Mouse (Mus musculus): Measurements from ENCODE around the gene Hmg20b.
A peak's percentile ranks its signal among the peaks of the same experiment; 100 is the strongest.

Hmg20b gene

DNA sequence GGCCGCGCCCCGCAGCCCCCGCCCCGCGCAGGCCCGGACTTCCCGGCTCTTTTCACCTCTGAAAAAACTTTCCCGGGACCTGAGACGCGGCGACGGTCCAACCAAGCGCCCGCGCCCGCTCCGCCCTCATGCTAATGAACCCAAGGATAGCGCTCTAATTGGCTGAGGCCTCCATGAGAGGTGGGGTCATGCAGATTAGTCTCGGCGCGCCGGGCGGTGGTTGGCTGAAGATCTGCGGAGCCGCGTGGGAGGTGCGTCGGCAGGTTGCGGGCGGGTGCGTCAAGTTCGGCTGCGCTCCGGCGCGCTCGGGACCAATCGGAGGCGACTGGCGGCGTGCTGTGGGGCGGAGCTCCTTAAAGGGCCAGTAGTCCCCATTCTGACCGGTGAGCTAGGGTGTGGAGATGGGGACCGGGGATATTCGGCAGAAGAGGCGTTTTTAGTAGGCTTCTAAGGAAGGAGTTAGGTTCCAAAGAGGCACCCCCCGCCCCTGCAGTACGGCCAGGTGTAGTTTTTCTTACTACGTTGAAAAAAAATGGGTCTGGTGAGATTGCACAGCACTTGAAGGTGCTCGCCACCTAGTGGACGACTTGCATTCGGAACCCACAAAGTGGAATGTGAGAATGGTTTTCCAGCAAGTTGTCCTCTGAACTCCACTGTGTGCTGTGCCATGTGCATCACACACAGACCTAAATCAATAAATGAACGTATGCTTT, at the start of gene Hmg20b:
Gene Hmg20b, minus strand, starts transcription at position 130 of the 713 bp plus-strand sequence.
- peak; percentile 100 for DNase-seq (ENCODE audit: low read depth, low spot score)

DNA sequence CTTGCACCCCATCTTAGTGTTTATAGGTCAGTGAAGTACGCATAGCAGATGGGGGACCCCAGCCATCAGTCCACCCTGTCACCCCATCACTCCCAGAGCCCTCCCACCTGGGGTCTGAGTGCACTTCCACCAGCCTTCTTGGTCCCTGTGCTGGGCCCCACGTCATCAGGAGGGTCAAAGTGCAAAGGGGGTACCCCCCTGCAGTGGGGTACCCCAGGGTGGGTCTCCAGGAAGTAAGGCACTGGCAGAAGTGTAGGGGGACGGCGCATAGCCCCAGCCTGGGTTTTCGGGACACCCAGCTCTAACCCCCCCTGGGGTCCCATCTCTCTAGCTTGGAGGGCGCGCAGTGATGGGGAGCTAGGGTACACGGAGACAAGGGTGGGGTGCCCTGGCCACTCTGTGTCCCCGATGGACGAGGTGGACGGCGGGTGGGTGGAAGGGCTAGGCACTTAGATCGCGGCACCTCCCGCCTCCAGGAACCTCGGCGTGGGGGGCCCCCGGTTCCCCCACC, 49.6 kb upstream of the Hmg20b start:
- no peak for DNase-seq (ENCODE audit: low read depth, low spot score)

DNA sequence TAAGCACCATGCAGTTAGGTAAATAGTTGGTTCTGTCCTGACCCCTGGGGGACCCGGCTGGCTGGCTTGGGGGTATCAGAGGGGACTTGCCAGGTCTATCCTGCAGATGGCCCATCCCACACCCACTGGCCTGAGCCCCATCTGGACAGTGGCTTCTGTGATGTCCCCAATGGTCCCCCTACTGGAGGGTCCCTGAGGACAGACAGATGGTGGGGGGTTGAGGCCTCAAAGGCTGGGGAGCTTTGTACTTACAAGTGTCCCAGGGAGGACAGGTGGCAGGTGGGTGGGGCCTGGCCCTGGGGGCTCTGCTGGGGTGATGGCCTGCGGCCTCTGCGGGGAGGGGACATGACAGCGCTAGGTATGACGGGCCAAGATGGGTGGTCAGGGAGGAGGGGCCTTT, 49.0 kb upstream of the Hmg20b start:
- DNase-seq (ENCODE audit: low read depth, low spot score) = no peak

DNA sequence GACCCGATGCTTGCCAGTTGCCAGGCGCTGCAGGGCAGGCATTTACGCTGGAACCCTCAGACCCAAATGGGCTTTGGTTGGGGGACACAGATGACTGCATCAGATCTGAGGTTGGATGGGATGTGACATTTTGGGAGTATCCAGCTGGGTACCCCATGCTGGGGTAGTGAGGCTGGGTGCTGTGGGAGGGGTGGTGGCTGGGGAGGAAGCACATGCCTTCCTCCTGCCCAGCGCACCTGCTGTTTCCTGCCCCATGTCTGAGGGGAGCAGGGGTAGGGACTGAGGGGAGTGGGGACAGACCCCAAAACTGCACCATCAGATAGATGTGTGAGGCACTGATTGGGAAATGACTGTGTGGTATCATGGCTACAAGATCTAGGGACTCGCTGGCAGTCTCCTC, 46.5 kb upstream of the Hmg20b start:
- no peak for DNase-seq (ENCODE audit: low read depth, low spot score)

DNA sequence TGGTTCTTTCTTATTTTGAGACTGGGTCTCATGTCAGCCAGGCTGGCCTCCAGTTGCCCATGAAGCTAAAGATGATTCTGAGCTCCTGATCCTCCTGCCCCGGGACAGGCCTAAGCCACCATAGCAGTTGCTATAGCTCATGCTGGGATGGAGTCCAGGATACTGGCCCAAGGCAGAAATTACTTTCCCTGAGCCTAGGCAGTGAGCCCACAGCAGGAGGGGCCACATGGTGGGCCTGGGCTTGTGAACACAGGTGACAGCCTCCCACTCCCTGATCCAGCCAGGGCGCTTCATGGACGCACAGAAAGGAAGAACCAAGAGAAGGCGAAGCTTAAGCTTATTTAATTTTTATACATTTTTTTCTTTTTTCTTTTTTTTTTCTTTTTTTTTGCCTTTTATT, 45.6 kb upstream of the Hmg20b start:
- DNase-seq (ENCODE audit: low read depth, low spot score) = no peak

DNA sequence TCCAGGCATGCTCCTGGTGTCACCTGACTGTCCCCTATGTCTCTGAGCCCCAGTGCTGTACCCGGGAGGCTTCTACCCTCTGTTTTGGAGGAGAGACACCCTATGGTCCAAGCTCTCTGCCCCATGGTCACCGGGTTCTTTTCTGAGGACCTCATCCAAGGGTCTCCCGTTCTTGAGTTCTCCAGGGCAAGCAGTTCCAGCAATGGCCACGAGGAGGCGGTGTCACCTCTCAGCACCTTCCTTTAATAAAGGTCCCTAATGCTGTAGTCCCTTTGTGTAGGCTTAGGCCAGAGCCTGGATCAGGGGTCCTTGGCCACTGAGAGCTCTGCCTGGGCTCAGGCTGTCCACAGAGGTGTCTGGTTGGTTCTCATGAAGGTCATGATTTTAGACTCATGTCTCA, 44.8 kb upstream of the Hmg20b start:
- DNase-seq (ENCODE audit: low read depth, low spot score) = peak; percentile 85

DNA sequence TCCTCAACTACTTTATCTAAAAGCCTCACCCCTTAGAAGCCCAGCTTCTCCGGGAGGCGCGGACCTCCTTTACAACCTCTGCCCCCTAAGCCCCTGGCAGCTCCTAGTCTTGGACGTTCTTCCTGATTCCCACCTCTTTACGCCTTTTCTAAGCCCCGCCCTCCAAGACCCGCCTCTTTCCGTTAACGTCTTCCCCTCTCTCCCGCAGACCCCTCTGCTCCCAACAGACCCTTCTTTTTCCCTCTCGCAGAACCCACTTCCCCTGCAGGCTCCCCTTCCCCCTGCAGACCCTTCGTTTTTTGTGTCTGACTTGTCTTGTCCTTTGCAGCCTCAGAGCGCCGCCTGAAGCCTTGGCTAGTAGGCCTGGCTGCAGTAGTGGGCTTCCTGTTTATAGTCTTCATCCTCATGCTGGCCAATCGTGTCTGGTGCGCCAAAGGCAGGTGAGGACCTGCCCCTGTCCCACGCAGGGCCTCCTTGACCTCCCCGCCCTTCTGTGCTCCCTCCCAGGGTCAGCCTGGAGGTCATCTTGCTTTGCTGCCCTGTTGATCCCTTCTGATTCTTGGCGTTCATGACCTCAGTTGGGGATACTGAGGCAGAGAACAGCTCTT, 43.3 kb upstream of the Hmg20b start:
- no peak for DNase-seq (ENCODE audit: low read depth, low spot score)

DNA sequence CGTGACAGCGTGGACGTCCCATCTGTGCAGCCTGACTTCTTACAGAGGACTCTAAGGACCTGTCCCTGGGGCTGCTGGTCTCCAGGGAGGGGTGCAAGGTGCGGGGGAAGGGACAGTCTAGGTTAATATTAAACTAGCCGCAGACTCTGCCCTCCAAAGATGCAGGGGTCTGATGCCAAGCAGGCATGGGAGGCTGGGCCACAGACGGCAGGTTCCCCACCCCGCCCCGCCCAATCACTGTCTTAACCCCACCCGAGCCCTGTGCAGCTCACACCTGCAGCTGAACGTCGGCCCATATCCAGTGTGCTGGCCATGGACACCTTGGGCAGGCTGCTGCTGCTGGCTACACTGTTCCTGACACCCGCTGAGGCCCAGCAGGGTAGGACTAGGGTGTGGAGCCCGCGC, 42.5 kb upstream of the Hmg20b start, which contains the start of gene Smim24:
Gene Smim24, plus strand, starts transcription at position 271 of the 405 bp plus-strand sequence.
- no peak for DNase-seq (ENCODE audit: low read depth, low spot score)

DNA sequence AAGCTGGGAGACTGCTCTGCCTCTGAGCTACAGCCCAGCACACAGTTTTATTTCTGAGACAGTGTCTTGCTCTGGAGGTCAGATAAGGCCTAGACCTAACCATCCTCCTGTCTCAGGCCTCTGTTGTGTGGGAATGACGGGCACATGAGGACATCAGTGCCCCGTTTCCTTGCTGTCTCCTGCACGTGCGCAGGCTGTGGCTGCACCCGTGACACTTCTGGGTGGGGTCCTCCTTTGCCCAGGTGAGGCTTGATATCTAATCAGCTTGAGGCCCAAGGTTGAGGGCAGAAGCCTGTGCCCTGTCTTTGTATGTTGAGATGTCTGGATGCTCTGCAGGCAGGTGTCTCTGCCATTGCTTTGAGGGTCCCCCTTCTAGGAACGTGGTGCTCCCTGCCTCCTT, 42.0 kb upstream of the Hmg20b start:
- no peak for DNase-seq (ENCODE audit: low read depth, low spot score)

DNA sequence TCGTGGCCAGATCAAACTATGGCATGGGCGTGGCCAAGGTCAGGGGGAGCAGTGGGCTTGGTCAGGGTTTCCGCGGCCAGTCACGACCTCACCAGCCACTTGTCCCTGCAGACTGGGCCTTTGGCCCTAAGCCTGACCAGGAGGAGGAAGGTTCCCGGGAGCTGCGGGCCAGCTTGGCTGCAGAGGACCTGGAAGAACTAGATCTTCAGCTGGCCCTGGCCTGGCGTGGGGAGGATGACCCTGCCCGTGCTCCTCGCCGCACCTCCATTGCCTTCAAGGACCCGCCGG, 40.3 kb upstream of the Hmg20b start:
- DNase-seq (ENCODE audit: low read depth, low spot score) = no peak

DNA sequence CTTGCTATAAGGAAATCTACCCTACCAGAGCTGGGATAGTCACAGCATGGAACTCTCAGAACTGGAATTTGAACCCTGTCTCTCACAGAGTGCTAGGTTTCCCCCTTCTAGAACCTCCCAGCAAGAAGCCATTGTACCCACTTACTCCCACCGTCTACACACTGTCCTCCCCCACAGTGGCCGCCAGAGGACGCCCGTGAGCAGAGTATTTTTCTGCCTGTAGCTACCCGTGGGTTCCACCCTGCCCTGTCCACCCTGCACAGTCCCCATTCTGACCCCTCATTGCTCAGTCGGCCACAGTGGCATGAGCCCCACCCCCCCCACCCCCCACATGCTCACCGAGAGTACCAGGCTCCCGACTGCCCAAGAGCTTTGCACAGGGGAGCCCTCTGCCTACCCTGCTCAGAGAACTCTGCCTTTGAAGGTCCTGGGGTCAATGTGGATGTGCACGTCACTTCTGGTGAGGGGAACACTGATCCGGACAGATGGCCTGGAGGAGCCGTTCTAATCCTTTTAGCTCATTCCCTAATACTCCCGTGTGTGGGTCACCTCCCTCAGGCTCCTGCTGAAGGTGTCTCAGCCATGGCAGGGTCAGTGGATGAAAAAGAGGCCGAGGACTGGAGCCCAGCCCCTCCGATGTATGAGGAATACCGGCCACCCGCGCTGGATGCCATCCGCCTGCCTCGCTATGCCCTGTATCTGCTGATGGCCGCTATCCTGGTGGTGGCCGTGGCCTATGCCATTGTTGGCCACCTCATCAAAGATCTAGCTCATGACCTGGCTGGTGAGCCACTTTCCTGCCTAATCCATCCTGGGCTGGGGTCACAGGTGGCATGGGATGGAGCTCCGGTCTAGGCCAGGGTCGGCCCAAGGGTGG, 39.8 kb upstream of the Hmg20b start:
- peak; percentile 71 for DNase-seq (ENCODE audit: low read depth, low spot score)

DNA sequence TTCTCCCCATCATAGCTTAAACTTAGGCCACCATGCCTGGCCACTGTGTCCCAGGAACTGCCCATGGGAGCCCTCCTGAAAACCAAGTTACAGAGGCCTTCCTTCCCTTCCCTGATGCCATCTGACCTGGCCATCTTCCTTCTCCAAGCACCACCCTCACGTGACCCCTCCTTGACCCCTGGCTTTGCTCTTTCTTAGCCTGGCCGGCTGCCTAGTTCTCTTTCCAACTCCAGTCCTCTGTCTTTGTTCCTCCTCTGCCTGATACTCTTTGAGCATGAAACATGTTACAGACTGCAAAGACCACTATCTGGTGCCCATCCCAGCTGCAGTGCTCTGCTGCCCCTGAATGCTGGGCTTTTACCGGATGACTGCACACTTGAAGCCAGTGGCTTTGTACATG, 39.1 kb upstream of the Hmg20b start:
- DNase-seq (ENCODE audit: low read depth, low spot score) = no peak

DNA sequence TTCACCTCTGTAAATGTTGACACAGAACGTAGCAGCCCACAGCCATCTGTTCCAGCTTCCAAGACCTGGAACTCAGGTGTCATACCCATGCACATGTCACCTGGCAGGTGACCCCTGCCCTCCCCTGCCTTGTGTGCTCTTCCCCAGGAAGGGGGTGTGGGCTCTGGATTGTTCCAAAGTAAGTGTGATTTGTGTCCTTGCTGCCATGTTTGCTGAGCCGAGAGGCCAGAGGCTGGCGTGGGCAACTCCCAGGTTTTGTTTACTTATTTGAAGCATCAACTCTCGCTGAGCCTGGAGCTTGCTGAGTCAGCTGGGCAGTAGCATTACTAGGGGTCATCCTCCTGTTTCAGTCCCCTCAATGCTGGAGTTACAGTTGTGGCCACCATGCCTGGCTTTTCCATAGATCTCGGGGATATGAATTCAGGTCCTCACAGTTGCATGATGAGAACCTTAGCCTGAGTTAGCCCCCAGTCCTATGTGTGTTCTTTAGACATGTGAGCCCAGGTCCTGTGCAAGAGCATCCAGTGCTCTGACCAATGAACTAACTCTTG, 38.3 kb upstream of the Hmg20b start, which contains the start of gene Gm48552:
Gene Gm48552, plus strand, starts transcription at position 501 of the 551 bp plus-strand sequence.
- DNase-seq (ENCODE audit: low read depth, low spot score) = no peak

DNA sequence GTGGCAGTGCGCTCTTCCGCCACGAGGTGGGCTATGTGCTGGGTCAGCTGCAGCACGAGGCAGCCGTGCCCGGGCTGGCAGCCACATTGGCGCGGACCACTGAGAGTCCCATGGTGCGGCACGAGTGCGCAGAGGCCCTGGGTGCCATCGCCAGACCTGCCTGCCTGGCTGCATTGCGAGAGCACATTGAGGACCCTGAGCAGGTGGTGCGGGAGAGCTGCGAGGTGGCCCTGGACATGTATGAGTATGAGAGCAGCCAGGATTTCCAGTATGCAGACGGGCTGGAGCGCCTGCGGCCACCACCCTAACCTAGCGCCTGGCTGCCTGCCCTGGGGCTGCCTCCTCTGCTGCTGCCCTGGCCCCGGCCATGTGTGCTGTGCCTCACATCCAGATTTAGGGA, 37.4 kb upstream of the Hmg20b start:
- DNase-seq (ENCODE audit: low read depth, low spot score) = no peak

DNA sequence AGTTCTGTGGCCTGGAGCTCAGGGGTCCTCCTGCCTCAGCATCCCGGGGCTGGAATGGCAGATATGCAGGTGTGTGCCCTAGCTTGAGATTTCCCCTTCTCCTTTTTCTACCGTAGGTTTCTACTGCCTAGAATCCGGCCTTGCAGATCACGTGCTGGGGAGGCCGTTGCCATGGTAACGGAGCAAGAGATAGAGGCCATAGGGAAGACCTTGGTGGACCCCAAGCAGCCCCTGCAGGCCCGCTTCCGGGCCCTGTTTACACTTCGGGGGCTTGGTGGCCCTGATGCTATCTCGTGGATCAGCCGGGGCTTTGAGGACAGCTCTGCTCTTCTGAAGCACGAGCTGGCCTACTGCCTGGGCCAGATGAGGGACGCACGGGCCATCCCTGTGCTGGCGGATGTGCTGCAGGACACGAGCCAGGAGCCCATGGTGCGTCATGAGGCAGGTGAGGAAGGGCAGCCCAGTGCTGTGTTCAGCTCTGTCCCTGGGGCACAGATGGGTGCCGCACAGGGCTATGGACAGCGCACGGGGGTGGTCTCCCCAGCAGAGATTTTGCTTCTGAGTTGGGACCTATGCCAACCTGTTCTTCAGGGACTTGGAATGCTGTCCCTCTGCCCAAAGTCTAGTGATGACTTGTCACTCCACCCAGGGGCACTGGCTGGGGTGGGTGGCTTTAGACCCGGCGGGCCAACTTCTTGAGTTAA, 35.5 kb upstream of the Hmg20b start:
- DNase-seq (ENCODE audit: low read depth, low spot score) = peak; percentile 64

DNA sequence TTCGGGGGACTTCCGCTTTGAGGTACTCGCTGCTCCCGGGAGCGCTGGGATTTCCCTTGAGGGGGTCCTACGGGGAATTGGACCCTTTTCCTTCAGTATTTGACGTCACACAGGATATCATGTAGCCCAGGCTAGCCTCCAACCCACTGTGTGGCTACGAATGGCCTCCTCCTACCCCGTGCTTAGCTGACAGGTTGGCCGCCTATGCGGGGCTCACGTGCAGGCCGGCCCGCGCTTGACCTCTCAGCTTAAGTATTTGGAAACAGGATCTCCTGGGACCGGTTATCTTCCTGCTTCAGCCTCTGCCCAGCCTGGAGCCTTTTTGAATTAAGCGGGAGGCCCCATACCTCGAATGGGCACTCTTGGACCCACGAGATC, 34.3 kb upstream of the Hmg20b start:
- DNase-seq (ENCODE audit: low read depth, low spot score) = no peak

DNA sequence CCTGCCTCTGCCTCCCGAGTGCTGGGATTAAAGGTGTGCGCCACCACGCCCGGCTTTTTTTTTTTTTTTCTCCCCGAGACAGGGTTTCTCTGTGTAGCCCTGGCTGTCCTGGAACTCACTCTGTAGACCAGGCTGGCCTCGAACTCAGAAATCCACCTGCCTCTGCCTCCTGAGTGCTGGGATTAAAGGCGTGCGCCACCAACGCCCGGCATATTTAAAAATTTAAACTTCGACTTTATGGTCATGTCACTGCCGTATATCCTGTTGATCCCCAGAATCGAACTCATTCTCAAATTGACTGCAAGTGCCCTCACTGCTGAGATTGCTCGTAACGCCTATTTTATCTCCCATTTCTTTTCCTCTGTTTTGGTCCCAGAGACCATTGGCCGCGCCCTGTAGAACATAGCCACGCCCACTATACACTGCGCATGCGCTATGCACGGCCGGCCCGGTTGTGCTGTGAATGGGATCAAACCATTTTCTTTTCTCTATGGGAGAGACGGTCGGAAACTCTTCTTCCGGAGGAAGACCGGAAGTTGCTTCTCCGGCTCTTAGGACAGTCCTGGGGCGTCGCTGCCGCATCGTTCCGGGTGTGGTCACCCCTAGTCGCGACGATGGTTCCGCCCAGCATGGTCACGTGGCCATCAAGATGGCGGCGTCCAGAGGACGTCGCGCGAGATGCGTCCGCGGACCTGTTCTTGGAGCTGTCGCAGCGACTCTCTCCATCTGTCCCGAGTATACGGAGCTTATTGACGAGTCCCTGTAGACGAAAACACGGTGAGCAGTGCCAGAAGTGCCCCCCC, 33.7 kb upstream of the Hmg20b start, which contains the start of the genes Dohh and Gm48551:
Gene Dohh, plus strand, starts transcription at position 627 of the 803 bp plus-strand sequence.
Gene Gm48551, plus strand, starts transcription at position 665 of the 803 bp plus-strand sequence.
- DNase-seq (ENCODE audit: low read depth, low spot score) = peak; percentile 100

DNA sequence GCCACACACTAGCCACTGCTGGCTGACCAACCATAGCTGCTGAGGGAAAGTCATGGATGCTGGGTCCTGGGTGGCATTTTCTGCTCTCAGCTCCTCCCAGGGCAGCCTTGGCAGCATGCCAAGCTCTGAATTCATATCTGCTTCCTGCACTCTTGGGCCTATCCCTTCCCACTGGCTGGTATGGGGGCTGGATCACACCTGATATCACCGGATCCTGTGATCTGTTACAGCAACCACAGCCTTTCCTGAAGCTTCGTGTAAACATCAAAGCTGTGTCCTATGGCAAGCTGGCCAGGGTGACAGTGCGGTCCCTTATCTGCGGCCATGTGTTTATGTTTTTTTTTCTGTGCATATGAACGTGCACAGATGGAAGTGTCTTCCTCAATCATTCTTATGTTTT, 31.8 kb upstream of the Hmg20b start:
- DNase-seq (ENCODE audit: low read depth, low spot score) = no peak

DNA sequence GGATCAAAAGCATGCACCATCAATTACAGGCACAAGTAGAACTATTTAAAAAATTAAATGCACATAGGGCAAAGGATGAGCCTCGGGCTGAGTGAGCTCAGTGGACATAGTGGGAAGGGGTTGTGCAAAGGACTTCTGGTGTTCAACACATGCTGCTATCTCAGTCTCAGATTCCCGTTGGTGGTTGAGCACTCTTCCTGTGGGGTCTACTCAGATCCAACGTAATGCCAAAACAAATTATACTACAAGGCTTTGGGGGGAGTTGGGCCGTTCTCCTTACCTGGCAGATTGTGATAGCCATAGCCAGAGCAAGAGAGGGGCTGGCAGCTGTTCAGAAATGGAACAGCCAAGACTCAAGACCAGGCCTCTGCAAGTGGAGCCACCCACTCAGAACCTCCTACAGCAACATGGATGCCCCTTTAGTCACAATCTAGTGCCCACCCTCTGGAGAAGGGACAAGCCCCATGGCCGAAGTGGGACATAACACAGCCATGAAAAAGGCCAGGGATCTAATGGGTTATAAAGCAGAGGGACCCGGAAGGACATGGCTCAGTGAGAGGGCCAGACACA, 29.6 kb upstream of the Hmg20b start:
- DNase-seq (ENCODE audit: low read depth, low spot score) = no peak

DNA sequence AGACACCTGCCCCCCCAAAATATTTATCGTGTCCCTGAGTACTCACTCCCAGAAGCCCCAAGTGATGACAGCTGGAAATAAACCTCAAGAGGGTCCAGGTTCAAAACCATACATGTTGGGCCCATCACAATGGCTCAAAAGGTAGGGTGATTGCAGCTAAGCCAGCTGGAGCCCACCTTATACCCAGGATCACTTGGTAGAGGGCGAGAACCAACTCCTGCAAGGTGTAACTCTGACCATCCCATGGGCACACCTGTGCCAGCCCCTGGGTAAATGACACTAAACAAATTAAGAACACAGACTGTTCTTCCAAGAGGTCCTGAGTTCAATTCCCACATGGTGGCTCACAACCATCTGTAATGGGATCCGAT, 28.9 kb upstream of the Hmg20b start:
- DNase-seq (ENCODE audit: low read depth, low spot score) = no peak
